Mouse (Mus musculus): Measurements from ENCODE around the gene Slc35d2. TPM values are rescaled to one million over a fixed set of nuclear protein-coding genes. Genes with fewer than 3 reads are reported as not detected.

Gene Slc35d2
- polyA plus RNA-seq, 1 experiment: 11.7 TPM

GRCm38 (mm10) chr13:64155171-64155571 lies 26.0 kb upstream of the Slc35d2 start:
- no peak overlapping the region for H3K4me3 ChIP-seq (replicated peaks; ENCODE audit: control insufficient read depth, low read depth, low read length)
- WGBS: 43% methylated on average over 1 of the region's 1 CpGs
- TF ChIP-seq CTCF (IDR thresholded peaks at IDR 0.05; ENCODE audit: control insufficient read depth, insufficient read depth, low read length) (no peak), POLR2A (IDR thresholded peaks at IDR 0.05; ENCODE audit: borderline replicate concordance, control insufficient read depth, low read depth, low read length) (no peak)
- H3K4me1 ChIP-seq (ENCODE audit: control insufficient read depth, insufficient read depth, low read length): peaks cover 1% of the 10 kb centered on the region
- no peak overlapping the region for H3K27ac ChIP-seq (ENCODE audit: control insufficient read depth, insufficient read depth, low read depth, low read length, poor library complexity)

- peaks cover 2% of the 10 kb centered on the region for H3K4me1 ChIP-seq (ENCODE audit: control insufficient read depth, insufficient read depth, low read length)
- no peak overlapping the region for H3K27ac ChIP-seq (ENCODE audit: control insufficient read depth, insufficient read depth, low read depth, low read length, poor library complexity)
- WGBS: 71% methylated on average over 2 of the region's 2 CpGs
- H3K4me3 ChIP-seq (replicated peaks; ENCODE audit: control insufficient read depth, low read depth, low read length): no peak overlapping the region
- TF ChIP-seq POLR2A (IDR thresholded peaks at IDR 0.05; ENCODE audit: borderline replicate concordance, control insufficient read depth, low read depth, low read length) (no peak), CTCF (IDR thresholded peaks at IDR 0.05; ENCODE audit: control insufficient read depth, insufficient read depth, low read length) (no peak)
Observed at GRCm38 (mm10) chr13:64154651-64155050, 25.5 kb upstream of the Slc35d2 start.

DNA sequence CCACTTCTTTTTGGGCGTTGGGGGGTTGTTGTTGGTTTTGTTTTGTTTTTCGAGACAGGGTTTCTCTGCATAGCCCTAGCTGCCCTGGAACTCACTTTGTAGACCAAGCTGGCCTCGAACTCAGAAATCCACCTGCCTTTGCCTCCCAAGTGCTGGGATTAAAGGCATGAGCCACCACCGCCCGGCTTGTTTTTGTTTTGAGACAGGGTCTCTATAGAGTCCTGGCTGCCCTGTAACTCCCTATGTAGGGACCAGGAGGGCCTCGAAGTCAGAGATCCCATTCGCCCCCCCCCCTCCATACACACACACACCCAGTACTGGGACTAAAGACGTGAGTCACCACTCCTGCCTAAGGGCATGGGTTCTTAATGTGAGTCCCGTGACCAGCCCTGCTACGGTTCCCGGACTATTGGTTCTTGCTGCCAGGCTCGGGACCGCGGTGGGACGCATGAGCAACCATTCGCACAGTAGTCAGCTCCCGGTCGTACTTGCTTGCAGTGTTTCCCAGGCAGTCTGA lies 24.6 kb upstream of the Slc35d2 start:
- Histone ChIP-seq H3K4me1 (ENCODE audit: control insufficient read depth, insufficient read depth, low read length) (peaks cover 2% of the 10 kb centered on the region), H3K4me3 (replicated peaks; ENCODE audit: control insufficient read depth, low read depth, low read length) (peak overlapping the region; percentile 51), H3K27ac (ENCODE audit: control insufficient read depth, insufficient read depth, low read depth, low read length, poor library complexity) (peak overlapping the region; percentile 54)
- no peak for TF ChIP-seq POLR2A (IDR thresholded peaks at IDR 0.05; ENCODE audit: borderline replicate concordance, control insufficient read depth, low read depth, low read length)
- TF ChIP-seq CTCF (IDR thresholded peaks at IDR 0.05; ENCODE audit: control insufficient read depth, insufficient read depth, low read length): no peak
- WGBS: under 1% methylated on average over 18 of the region's 18 CpGs

DNA sequence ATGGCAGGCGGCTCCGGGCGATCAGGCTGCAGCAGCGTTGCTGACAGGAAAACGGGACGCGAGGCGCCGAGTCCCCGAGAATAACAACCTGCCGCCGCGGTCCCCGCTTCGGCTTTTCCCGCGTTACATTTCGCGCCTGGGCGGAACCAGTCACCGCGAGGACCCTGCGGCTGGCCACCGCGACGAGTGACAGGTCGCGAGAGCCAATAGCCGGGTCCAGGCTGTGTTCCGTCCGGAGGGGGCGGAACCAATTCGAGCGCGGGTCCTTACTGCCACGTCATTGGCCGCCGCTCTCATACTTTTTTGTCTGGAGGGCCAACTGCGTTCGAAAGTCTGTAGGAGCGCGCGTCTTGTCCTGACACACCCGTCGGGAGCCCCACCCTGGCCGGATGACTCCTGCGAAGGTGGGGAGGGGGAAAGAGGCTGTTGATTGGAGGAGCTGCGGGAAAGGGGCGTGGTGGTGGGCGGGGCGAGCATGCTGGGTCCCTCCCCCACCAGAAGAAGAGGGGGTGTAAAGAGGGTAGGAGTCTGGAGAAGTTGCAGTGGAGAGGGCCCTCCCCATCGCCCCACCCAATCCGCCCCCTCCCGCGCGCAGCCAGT lies 24.0 kb upstream of the Slc35d2 start, which contains the start of gene Zfp367:
Zfp367 (minus strand) TSS at position 120 of the 600 bp plus-strand sequence.
- Histone ChIP-seq H3K4me1 (ENCODE audit: control insufficient read depth, insufficient read depth, low read length) (peaks cover 2% of the 10 kb centered on the region), H3K4me3 (replicated peaks; ENCODE audit: control insufficient read depth, low read depth, low read length) (peak within 1 kb of the TSS; percentile 89), H3K27ac (ENCODE audit: control insufficient read depth, insufficient read depth, low read depth, low read length, poor library complexity) (peak within 1 kb of the TSS; percentile 96)
- WGBS: under 1% methylated on average over 53 of the region's 56 CpGs
- TF ChIP-seq CTCF (IDR thresholded peaks at IDR 0.05; ENCODE audit: control insufficient read depth, insufficient read depth, low read length): no peak
- TF ChIP-seq POLR2A (IDR thresholded peaks at IDR 0.05; ENCODE audit: borderline replicate concordance, control insufficient read depth, low read depth, low read length): peak; percentile 60; the same call in 1 of the 2 replicates

DNA sequence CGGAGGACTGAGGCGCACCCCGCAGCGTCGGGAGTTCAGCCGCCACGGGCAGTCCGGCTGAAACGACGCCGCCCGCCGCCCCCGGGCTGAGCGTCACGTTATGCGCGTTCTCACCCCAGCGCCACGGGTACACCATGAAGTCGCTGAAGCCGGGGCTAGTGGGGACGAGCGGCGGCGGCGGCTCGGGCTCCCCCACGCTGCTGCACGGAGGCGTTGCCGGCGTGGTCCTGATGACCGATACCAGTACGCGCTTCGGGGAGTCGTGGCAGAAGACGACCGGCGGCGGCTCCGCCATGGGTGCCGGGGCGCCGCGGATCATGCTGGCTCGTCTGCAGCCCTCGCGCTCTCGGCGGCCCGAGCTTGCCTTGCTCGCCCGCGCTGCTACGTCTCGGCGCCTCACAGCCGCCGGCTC lies 23.5 kb upstream of the Slc35d2 start:
- under 1% methylated on average over 61 of the region's 61 CpGs for WGBS
- Histone ChIP-seq H3K4me1 (ENCODE audit: control insufficient read depth, insufficient read depth, low read length) (peaks cover 2% of the 10 kb centered on the region), H3K27ac (ENCODE audit: control insufficient read depth, insufficient read depth, low read depth, low read length, poor library complexity) (peak overlapping the region; percentile 96), H3K4me3 (replicated peaks; ENCODE audit: control insufficient read depth, low read depth, low read length) (peak overlapping the region; percentile 89)
- TF ChIP-seq CTCF (IDR thresholded peaks at IDR 0.05; ENCODE audit: control insufficient read depth, insufficient read depth, low read length): no peak
- no peak for TF ChIP-seq POLR2A (IDR thresholded peaks at IDR 0.05; ENCODE audit: borderline replicate concordance, control insufficient read depth, low read depth, low read length)

DNA sequence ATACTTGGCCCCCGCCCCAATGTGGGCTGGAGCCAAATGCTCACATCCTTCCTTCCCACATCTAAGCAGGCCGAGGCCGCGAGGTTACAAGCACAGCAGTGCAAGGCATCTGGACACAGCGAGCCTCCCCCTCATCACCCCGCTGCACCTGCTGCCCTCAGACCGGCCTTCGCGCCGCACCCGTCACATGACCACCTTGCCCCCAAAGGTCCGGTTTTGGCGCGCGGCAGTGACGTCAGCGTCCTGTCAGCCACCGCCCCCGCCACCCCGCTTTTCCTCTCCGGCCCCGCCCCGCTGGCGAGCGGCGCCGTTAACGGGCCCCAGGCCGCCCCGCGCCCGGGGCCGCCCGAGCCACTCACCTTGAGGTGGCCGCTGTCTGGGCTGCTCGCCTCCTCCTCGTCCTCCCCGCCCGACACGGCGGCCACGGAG lies 23.1 kb upstream of the Slc35d2 start:
- Histone ChIP-seq H3K27ac (ENCODE audit: control insufficient read depth, insufficient read depth, low read depth, low read length, poor library complexity) (peak overlapping the region; percentile 96), H3K4me1 (ENCODE audit: control insufficient read depth, insufficient read depth, low read length) (peaks cover 2% of the 10 kb centered on the region), H3K4me3 (replicated peaks; ENCODE audit: control insufficient read depth, low read depth, low read length) (peak overlapping the region; percentile 89)
- WGBS: under 1% methylated on average over 42 of the region's 42 CpGs
- TF ChIP-seq POLR2A (IDR thresholded peaks at IDR 0.05; ENCODE audit: borderline replicate concordance, control insufficient read depth, low read depth, low read length) (peak; percentile 60; the same call in 1 of the 2 replicates), CTCF (IDR thresholded peaks at IDR 0.05; ENCODE audit: control insufficient read depth, insufficient read depth, low read length) (no peak)

- TF ChIP-seq CTCF (IDR thresholded peaks at IDR 0.05; ENCODE audit: control insufficient read depth, insufficient read depth, low read length) (no peak), POLR2A (IDR thresholded peaks at IDR 0.05; ENCODE audit: borderline replicate concordance, control insufficient read depth, low read depth, low read length) (no peak)
Observed at GRCm38 (mm10) chr13:64150121-64150520, 21.0 kb upstream of the Slc35d2 start.

GRCm38 (mm10) chr13:64129616-64130375 lies 628 bp upstream of the Slc35d2 start:
- 35% methylated on average over 15 of the region's 15 CpGs for WGBS

More at GRCm38 (mm10) chr13:64150121-64150520, 21.0 kb upstream of the Slc35d2 start:
- H3K4me1 ChIP-seq (ENCODE audit: control insufficient read depth, insufficient read depth, low read length): peaks cover 2% of the 10 kb centered on the region
- WGBS: 59% methylated on average over 5 of the region's 5 CpGs
- H3K27ac ChIP-seq (ENCODE audit: control insufficient read depth, insufficient read depth, low read depth, low read length, poor library complexity): no peak overlapping the region
- peak overlapping the region; percentile 36 for H3K4me3 ChIP-seq (replicated peaks; ENCODE audit: control insufficient read depth, low read depth, low read length)

More at GRCm38 (mm10) chr13:64129616-64130375, 628 bp upstream of the Slc35d2 start:
- H3K4me3 ChIP-seq (replicated peaks; ENCODE audit: control insufficient read depth, low read depth, low read length): peak overlapping the region; percentile 92
- H3K27ac ChIP-seq (ENCODE audit: control insufficient read depth, insufficient read depth, low read depth, low read length, poor library complexity): peak overlapping the region; percentile 46; the same call in 1 of the 2 replicates
- H3K4me1 ChIP-seq (ENCODE audit: control insufficient read depth, insufficient read depth, low read length): no peaks in the 10 kb centered on the region
- TF ChIP-seq CTCF (IDR thresholded peaks at IDR 0.05; ENCODE audit: control insufficient read depth, insufficient read depth, low read length) (peak; percentile 51), POLR2A (IDR thresholded peaks at IDR 0.05; ENCODE audit: borderline replicate concordance, control insufficient read depth, low read depth, low read length) (no peak)
